Mouse (Mus musculus): ENCODE data around the gene Krtap4-7.
"Not testable (repeated sequence)": the region's sequence is repeated elsewhere in the genome, so short reads cannot be mapped to it uniquely, and the experiment has no call there.

Gene Krtap4-7

GRCm38 (mm10) chr11:99597742-99598141, 46.1 kb downstream of the Krtap4-7 start, which contains the start of gene Krtap9-3:
Gene Krtap9-3, minus strand, starts transcription at chr11:99598105.
- not testable (repeated sequence) for DNase-seq

Measured in kidney, adult 8-10 months (tissue).